Mouse (Mus musculus) neural tube, embryonic 15.5 days (tissue): ENCODE measurements around the gene Tmem178. TPM values are rescaled to one million over a fixed set of nuclear protein-coding genes. Genes with fewer than 3 reads are reported as not detected.

Experiments
- ATAC-seq: fragments of 200-750 bp; cut with Nextera tagmentation; 2 replicates; pipeline ENCODE4 v1.8.0; 2017; ENCODE audit warnings: mild to moderate bottlenecking, moderate TSS enrichment, moderate library complexity; ENCODE audit not compliant: low FRiP score
- H3K27ac ChIP-seq: fragments of 300-500 bp; sonication (generic); replicated peaks from 2 replicates; pipeline ENCODE4 v1.5.1; 2015; ENCODE audit warnings: mild to moderate bottlenecking, inconsistent platforms
- H3K27me3 ChIP-seq: fragments of 300-500 bp; sonication (generic); replicated peaks from 2 replicates; pipeline ENCODE4 v1.6.1; 2015; ENCODE audit warnings: inconsistent platforms
- H3K36me3 ChIP-seq: fragments of 300-500 bp; sonication (generic); 2 replicates; pipeline ENCODE4 v1.6.1; 2015; ENCODE audit warnings: inconsistent platforms
- H3K4me1 ChIP-seq: fragments of 300-500 bp; sonication (generic); 2 replicates; pipeline ENCODE4 v1.6.1; 2015; ENCODE audit warnings: inconsistent platforms
- H3K4me2 ChIP-seq: fragments of 300-500 bp; sonication (generic); 2 replicates; pipeline ENCODE4 v1.6.1; 2015; ENCODE audit warnings: inconsistent platforms, mild to moderate bottlenecking, moderate library complexity
- H3K4me3 ChIP-seq: fragments of 300-500 bp; sonication (generic); replicated peaks from 2 replicates; pipeline ENCODE4 v1.5.1; 2015; ENCODE audit warnings: mild to moderate bottlenecking, inconsistent platforms
- H3K9ac ChIP-seq: fragments of 300-500 bp; sonication (generic); replicated peaks from 2 replicates; pipeline ENCODE4 v1.6.1; 2015; ENCODE audit warnings: mild to moderate bottlenecking, inconsistent platforms
- H3K9me3 ChIP-seq: fragments of 300-500 bp; sonication (generic); replicated peaks from 2 replicates; pipeline ENCODE4 v1.6.1; 2016; ENCODE audit warnings: inconsistent platforms
- WGBS: fragments of 180-500 bp; shearing (Covaris S2); methylation state at CpG from one replicate; pipeline ENCODE4 v1.1.7; 2015; ENCODE audit warnings: mixed read lengths; 5-methylcytosine and 5-hydroxymethylcytosine counted together
- polyA plus RNA-seq: library from polyadenylated mRNA; unstranded; fragments of >200 nt; fragmentation: Nextera tagmentation; extraction: Ambion mirVana; gene quantifications from 2 replicates; pipeline ENCODE4 v1.2.1, GENCODE M21; 2015

The Tmem178 gene
- polyA plus RNA-seq, 1 experiment from 2014 or later, result 37.0 TPM

- Histone ChIP-seq H3K27me3 (no peaks in the 10 kb centered on the region), H3K36me3 (peaks cover 16% of the 10 kb centered on the region; the same call in 1 of the 2 replicates), H3K9ac (no peak overlapping the region), H3K4me3 (no peak overlapping the region), H3K4me2 (no peak overlapping the region), H3K4me1 (no peaks in the 10 kb centered on the region), H3K9me3 (no peaks in the 10 kb centered on the region), H3K27ac (no peak overlapping the region)
- 93% methylated on average over 3 of the region's 3 CpGs for WGBS
- ATAC-seq, result no peak
Observed at GRCm38 (mm10) chr17:81031830-81032442, 87.5 kb downstream of the Tmem178 start.

GRCm38 (mm10) chr17:81032957-81033356, 88.5 kb downstream of the Tmem178 start:
- Histone ChIP-seq H3K27ac (no peak overlapping the region), H3K27me3 (no peaks in the 10 kb centered on the region), H3K36me3 (peaks cover 20% of the 10 kb centered on the region; the same call in 1 of the 2 replicates), H3K4me3 (no peak overlapping the region), H3K9ac (no peak overlapping the region), H3K4me2 (no peak overlapping the region), H3K4me1 (no peaks in the 10 kb centered on the region), H3K9me3 (no peaks in the 10 kb centered on the region)
- ATAC-seq, result no peak
- 83% methylated on average over 2 of the region's 2 CpGs for WGBS

GRCm38 (mm10) chr17:81035354-81035753, 90.9 kb downstream of the Tmem178 start:
- Histone ChIP-seq H3K4me3 (no peak overlapping the region), H3K27me3 (no peaks in the 10 kb centered on the region), H3K9ac (no peak overlapping the region), H3K4me2 (no peak overlapping the region), H3K9me3 (no peaks in the 10 kb centered on the region), H3K27ac (no peak overlapping the region), H3K36me3 (peaks cover 20% of the 10 kb centered on the region; the same call in 1 of the 2 replicates), H3K4me1 (no peaks in the 10 kb centered on the region)
- 78% methylated on average over 5 of the region's 5 CpGs for WGBS
- ATAC-seq, result no peak

GRCm38 (mm10) chr17:81038707-81039408, 94.4 kb downstream of the Tmem178 start:
- ATAC-seq, result no peak
- 95% methylated on average over 2 of the region's 2 CpGs for WGBS
- peaks cover 15% of the 10 kb centered on the region for H3K36me3 ChIP-seq

GRCm38 (mm10) chr17:81041662-81042061, 97.2 kb downstream of the Tmem178 start:
- no peak overlapping the region for H3K9ac ChIP-seq
- H3K4me3 ChIP-seq, result no peak overlapping the region
- H3K27me3 ChIP-seq, result no peaks in the 10 kb centered on the region
- no peaks in the 10 kb centered on the region for H3K4me1 ChIP-seq
- ATAC-seq, result no peak
- peaks cover 15% of the 10 kb centered on the region for H3K36me3 ChIP-seq
- 90% methylated on average over 2 of the region's 2 CpGs for WGBS
- no peak overlapping the region for H3K27ac ChIP-seq
- no peak overlapping the region for H3K4me2 ChIP-seq
- no peaks in the 10 kb centered on the region for H3K9me3 ChIP-seq

More at GRCm38 (mm10) chr17:81038707-81039408, 94.4 kb downstream of the Tmem178 start:
- Histone ChIP-seq H3K4me3 (no peak overlapping the region), H3K9me3 (no peaks in the 10 kb centered on the region), H3K9ac (no peak overlapping the region), H3K27ac (no peak overlapping the region), H3K27me3 (no peaks in the 10 kb centered on the region), H3K4me1 (no peaks in the 10 kb centered on the region), H3K4me2 (no peak overlapping the region)

GRCm38 (mm10) chr17:81044356-81044755, 99.9 kb downstream of the Tmem178 start:
- H3K27ac ChIP-seq, result no peak overlapping the region
- H3K4me2 ChIP-seq, result no peak overlapping the region
- H3K4me3 ChIP-seq, result no peak overlapping the region
- H3K9me3 ChIP-seq, result no peaks in the 10 kb centered on the region
- no peaks in the 10 kb centered on the region for H3K4me1 ChIP-seq
- 32% methylated on average over 3 of the region's 3 CpGs for WGBS
- no peaks in the 10 kb centered on the region for H3K27me3 ChIP-seq
- H3K9ac ChIP-seq, result no peak overlapping the region
- ATAC-seq, result no peak
- peaks cover 4% of the 10 kb centered on the region; the same call in 1 of the 2 replicates for H3K36me3 ChIP-seq

- H3K9ac ChIP-seq, result no peak overlapping the region
- WGBS, result 93% methylated on average over 6 of the region's 6 CpGs
- no peaks in the 10 kb centered on the region for H3K9me3 ChIP-seq
- H3K27ac ChIP-seq, result no peak overlapping the region
- no peak overlapping the region for H3K4me3 ChIP-seq
- no peaks in the 10 kb centered on the region for H3K4me1 ChIP-seq
- no peaks in the 10 kb centered on the region for H3K27me3 ChIP-seq
- H3K4me2 ChIP-seq, result no peak overlapping the region
- peaks cover 4% of the 10 kb centered on the region; the same call in 1 of the 2 replicates for H3K36me3 ChIP-seq
- ATAC-seq, result no peak
Observed at GRCm38 (mm10) chr17:81045115-81045514, 100.7 kb downstream of the Tmem178 start.

GRCm38 (mm10) chr17:81045525-81046150, 101.2 kb downstream of the Tmem178 start:
- 90% methylated on average over 9 of the region's 9 CpGs for WGBS
- H3K27me3 ChIP-seq, result no peaks in the 10 kb centered on the region
- no peak overlapping the region for H3K27ac ChIP-seq
- H3K9me3 ChIP-seq, result no peaks in the 10 kb centered on the region
- H3K9ac ChIP-seq, result no peak overlapping the region
- H3K4me2 ChIP-seq, result no peak overlapping the region
- H3K4me3 ChIP-seq, result no peak overlapping the region
- H3K36me3 ChIP-seq, result peaks cover 4% of the 10 kb centered on the region; the same call in 1 of the 2 replicates
- H3K4me1 ChIP-seq, result no peaks in the 10 kb centered on the region
- no peak for ATAC-seq

- Histone ChIP-seq H3K27ac (no peak overlapping the region), H3K36me3 (peaks cover 2% of the 10 kb centered on the region; the same call in 1 of the 2 replicates), H3K4me1 (no peaks in the 10 kb centered on the region), H3K4me2 (no peak overlapping the region), H3K9ac (no peak overlapping the region), H3K9me3 (no peaks in the 10 kb centered on the region), H3K4me3 (no peak overlapping the region), H3K27me3 (no peaks in the 10 kb centered on the region)
- ATAC-seq, result no peak
- 73% methylated on average over 7 of the region's 7 CpGs for WGBS
Observed at GRCm38 (mm10) chr17:81047930-81048564, 103.6 kb downstream of the Tmem178 start.
